Mouse (Mus musculus) small intestine, adult 2 months (tissue): Measurements from ENCODE around the gene Prdx2. TPM values are rescaled to one million over a fixed set of nuclear protein-coding genes. Genes with fewer than 3 reads are reported as not detected.
A peak's percentile ranks its signal among the peaks of the same experiment; 100 is the strongest.

ENCODE experiments used
- H3K27ac ChIP-seq: fragments of 200-500 bp; 2 replicates; pipeline ENCODE4 v1.5.1; 2012; ENCODE audit warnings: low read depth, low read length, control low read depth, inconsistent platforms; ENCODE audit not compliant: insufficient read depth
- H3K27me3 ChIP-seq: fragments of 200-500 bp; 2 replicates; pipeline ENCODE4 v1.6.1; 2012; ENCODE audit warnings: mild to moderate bottlenecking, moderate library complexity, low read length, inconsistent platforms; ENCODE audit not compliant: control insufficient read depth, insufficient read depth
- H3K36me3 ChIP-seq: fragments of 200-500 bp; 2 replicates; pipeline ENCODE4 v1.6.1; 2012; ENCODE audit warnings: mild to moderate bottlenecking, low read length, control low read depth, inconsistent platforms; ENCODE audit not compliant: control insufficient read depth, insufficient read depth
- H3K4me1 ChIP-seq: fragments of 200-500 bp; 2 replicates; pipeline ENCODE4 v1.6.1; 2012; ENCODE audit warnings: low read length, inconsistent platforms, mixed read lengths; ENCODE audit not compliant: control insufficient read depth, insufficient read depth, insufficient read length
- H3K4me3 ChIP-seq: fragments of 200-500 bp; 2 replicates; pipeline ENCODE4 v1.5.1; 2012; ENCODE audit warnings: low read depth, mild to moderate bottlenecking, control low read depth, inconsistent platforms, low read length, moderate library complexity
- CTCF ChIP-seq: fragments of 200-500 bp; IDR thresholded peaks from 2 replicates; pipeline ENCODE4 v1.5.1; 2012; ENCODE audit warnings: low read depth, mild to moderate bottlenecking, control low read depth, inconsistent platforms, low read length, moderate library complexity, mixed read lengths; ENCODE audit not compliant: insufficient replicate concordance, insufficient read length; ENCODE audit errors: extremely low read depth
- POLR2A ChIP-seq: fragments of 200-500 bp; IDR thresholded peaks from 2 replicates; pipeline ENCODE4 v1.6.1; 2012; ENCODE audit warnings: low read depth, mild to moderate bottlenecking, control low read depth, inconsistent platforms, low read length, moderate library complexity
- WGBS: fragments of 180-500 bp; shearing (Covaris S2); methylation state at CpG from one replicate; pipeline ENCODE4 v1.1.7; 2018; 5-methylcytosine and 5-hydroxymethylcytosine counted together
- polyA plus RNA-seq: library from polyadenylated mRNA; depleted of rRNA; stranded (reverse); fragments of >200 nt; gene quantifications from 2 replicates; pipeline ENCODE4 v1.2.3, GENCODE M21; 2012

The Prdx2 gene
- polyA plus RNA-seq, 1 experiment, result 141 TPM

DNA sequence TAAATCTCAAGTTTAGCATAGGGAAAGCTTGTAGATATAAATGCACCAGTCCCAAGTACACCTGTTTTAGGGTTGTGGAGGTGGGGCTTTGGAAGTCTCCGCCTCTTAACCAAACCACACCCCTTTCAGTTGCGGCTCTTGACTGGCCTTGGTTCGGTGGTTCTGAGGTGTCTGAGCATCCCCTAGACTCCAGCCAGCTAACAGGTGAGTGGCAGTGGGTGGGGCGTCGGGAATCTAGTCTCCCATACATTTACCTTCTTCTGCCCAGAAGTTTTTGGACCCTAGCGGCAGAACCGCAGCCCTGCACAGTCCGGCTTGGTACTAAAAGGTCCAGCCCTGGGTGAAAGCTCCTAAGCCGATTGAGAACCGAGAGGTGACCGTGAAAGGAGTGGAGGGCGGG lies 19.6 kb upstream of the Prdx2 start:
- WGBS, result 25% methylated on average over 12 of the region's 12 CpGs
- TF ChIP-seq CTCF (no peak), POLR2A (no peak)
- H3K27me3 ChIP-seq, result peaks cover 39% of the 10 kb centered on the region
- H3K27ac ChIP-seq, result no peak overlapping the region
- H3K4me1 ChIP-seq, result peaks cover 6% of the 10 kb centered on the region
- no peaks in the 10 kb centered on the region for H3K36me3 ChIP-seq
- no peak overlapping the region for H3K4me3 ChIP-seq

DNA sequence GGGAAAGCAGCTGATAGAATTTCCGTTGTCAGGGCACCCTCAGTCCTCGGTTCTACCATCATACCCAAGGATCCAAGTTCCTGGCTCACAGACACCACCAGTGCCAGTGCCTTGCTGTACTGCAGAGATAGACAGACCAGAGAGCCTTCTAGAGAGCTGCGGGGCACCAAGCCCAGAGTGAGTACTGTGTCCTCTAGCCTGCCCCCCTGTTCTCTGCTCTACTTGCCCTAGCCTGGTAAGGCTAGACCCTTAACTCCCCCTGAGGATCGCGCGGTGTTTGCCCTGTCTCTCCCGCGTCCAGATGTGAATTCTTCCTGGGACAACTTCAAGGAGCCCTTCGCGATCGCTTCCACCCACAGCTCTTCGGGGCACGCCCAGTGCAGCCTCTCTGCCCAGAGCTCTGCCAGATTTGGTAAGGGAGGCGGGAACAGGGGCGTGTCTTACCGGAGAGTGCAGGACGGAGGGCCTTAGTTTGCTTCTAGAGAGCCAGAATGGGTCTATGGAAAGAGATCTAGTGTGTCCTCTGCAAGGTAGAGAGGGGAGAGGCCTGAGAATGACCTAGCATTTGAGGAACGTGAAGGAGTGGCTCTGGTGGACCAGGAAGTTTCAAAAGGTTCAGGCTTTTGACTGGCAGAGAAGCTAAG lies 16.7 kb upstream of the Prdx2 start:
- Histone ChIP-seq H3K27me3 (peaks cover 12% of the 10 kb centered on the region), H3K36me3 (peaks cover under 1% of the 10 kb centered on the region; the same call in 1 of the 2 replicates), H3K4me3 (peak overlapping the region; percentile 26; the same call in 1 of the 2 replicates), H3K4me1 (peaks cover 3% of the 10 kb centered on the region; the same call in 1 of the 2 replicates), H3K27ac (no peak overlapping the region)
- TF ChIP-seq CTCF (no peak), POLR2A (no peak)
- WGBS, result 6% methylated on average over 18 of the region's 18 CpGs

GRCm38 (mm10) chr8:84956768-84957167 lies 12.6 kb upstream of the Prdx2 start:
- H3K36me3 ChIP-seq, result peaks cover 2% of the 10 kb centered on the region; the same call in 1 of the 2 replicates
- WGBS, result 58% methylated on average over 2 of the region's 2 CpGs
- TF ChIP-seq POLR2A (no peak), CTCF (peak; percentile 55; the same call in 1 of the 2 replicates)
- H3K4me1 ChIP-seq, result peaks cover 3% of the 10 kb centered on the region; the same call in 1 of the 2 replicates
- H3K27ac ChIP-seq, result no peak overlapping the region
- no peaks in the 10 kb centered on the region for H3K27me3 ChIP-seq
- H3K4me3 ChIP-seq, result no peak overlapping the region

- Histone ChIP-seq H3K27ac (no peak overlapping the region), H3K36me3 (peaks cover 5% of the 10 kb centered on the region; the same call in 1 of the 2 replicates), H3K4me1 (no peaks in the 10 kb centered on the region), H3K4me3 (no peak overlapping the region), H3K27me3 (no peaks in the 10 kb centered on the region)
- TF ChIP-seq CTCF (no peak), POLR2A (no peak)
- 83% methylated on average over 7 of the region's 7 CpGs for WGBS
Measured at GRCm38 (mm10) chr8:84959811-84960210, 9.6 kb upstream of the Prdx2 start.

- H3K4me3 ChIP-seq, result no peak overlapping the region
- H3K27me3 ChIP-seq, result no peaks in the 10 kb centered on the region
- TF ChIP-seq CTCF, result no peak
- 75% methylated on average over 4 of the region's 4 CpGs for WGBS
- peaks cover 13% of the 10 kb centered on the region for H3K4me1 ChIP-seq
- H3K27ac ChIP-seq, result no peak overlapping the region
- H3K36me3 ChIP-seq, result 0 out of 2 replicates have a peak, but pooled peaks cover 3% of the 10 kb centered on the region
Measured at GRCm38 (mm10) chr8:84963952-84964351, 5.4 kb upstream of the Prdx2 start.

- Histone ChIP-seq H3K27me3 (no peaks in the 10 kb centered on the region), H3K27ac (peak overlapping the region; percentile 9; the same call in 1 of the 2 replicates), H3K4me1 (peaks cover 17% of the 10 kb centered on the region), H3K4me3 (peak overlapping the region; percentile 74), H3K36me3 (0 out of 2 replicates have a peak, but pooled peaks cover 3% of the 10 kb centered on the region)
- WGBS, result under 1% methylated on average over 41 of the region's 41 CpGs
- TF ChIP-seq CTCF, result no peak
- no peak for TF ChIP-seq POLR2A
Measured at GRCm38 (mm10) chr8:84965731-84966291, 3.6 kb upstream of the Prdx2 start.

- H3K4me3 ChIP-seq, result no peak overlapping the region
- TF ChIP-seq CTCF (no peak), POLR2A (no peak)
- peaks cover 17% of the 10 kb centered on the region for H3K4me1 ChIP-seq
- peaks cover 7% of the 10 kb centered on the region for H3K36me3 ChIP-seq
- no peaks in the 10 kb centered on the region for H3K27me3 ChIP-seq
- H3K27ac ChIP-seq, result peak overlapping the region; percentile 10; the same call in 1 of the 2 replicates
- WGBS, result 33% methylated on average over 3 of the region's 3 CpGs
Measured at GRCm38 (mm10) chr8:84966603-84967002, 2.8 kb upstream of the Prdx2 start.
